In genomic region chr12:87000151-87000839, GRCm38 (mm10) we compare ENCODE assay signal across 9 mouse cellular contexts. TPM values are rescaled to one million over a fixed set of nuclear protein-coding genes. Genes with fewer than 3 reads are reported as not detected.
DNase-seq lines count a peak whose midpoint lies in the region; ATAC-seq and TF ChIP-seq lines count a peak whose summit lies in the region.
"Had no signal": no experiment of that assay in that cellular context is flagged by ENCODE, and none has a peak within 500 bp of the region (broad histone marks: within the 10 kb centered on the region; RNA-seq: fewer than 3 reads in every experiment).

No protein-coding gene starts in this region.

- H3K36me3 ChIP-seq in limb, embryonic 14.5 days (ENCODE audit: control insufficient read depth, insufficient read depth, low read length), result no peaks in the 10 kb centered on the region
- H3K36me3 ChIP-seq in limb, embryonic 10.5 days, result no peaks in the 10 kb centered on the region
- H3K36me3 ChIP-seq in forebrain, embryonic 14.5 days (ENCODE audit: control insufficient read depth, insufficient read depth, low read length), result no peaks in the 10 kb centered on the region
- H3K36me3 ChIP-seq in midbrain, postnatal 0 days (ENCODE audit: insufficient read depth, low read length), result no peaks in the 10 kb centered on the region

- no peaks in the 10 kb centered on the region for H3K9me3 ChIP-seq in limb, embryonic 14.5 days (ENCODE audit: control insufficient read depth, low read length)
- no peaks in the 10 kb centered on the region for H3K9me3 ChIP-seq in limb, embryonic 10.5 days (replicated peaks)
- H3K9me3 ChIP-seq in forebrain, embryonic 14.5 days (replicated peaks; ENCODE audit: control insufficient read depth, low read length), result no peaks in the 10 kb centered on the region
- no peaks in the 10 kb centered on the region for H3K9me3 ChIP-seq in midbrain, postnatal 0 days (ENCODE audit: low read length)

- peak; percentile 38 to 54 for DNase-seq in cerebellum, adult 2 months
- DNase-seq in limb, embryonic 14.5 days (ENCODE audit: low spot score), result peak; percentile 85
- no peak for DNase-seq in limb, embryonic 10.5 days (ENCODE audit: low spot score)
- peak; percentile 85 for DNase-seq in forebrain, embryonic 14.5 days (ENCODE audit: low spot score)
- peak; percentile 89 for DNase-seq in midbrain, postnatal 0 days (ENCODE audit: low spot score)
- DNase-seq in kidney, adult 8-10 months, result no peak
- DNase-seq in left cerebral cortex, adult 11 months (ENCODE audit: low spot score), result no peak

- H3K27me3 ChIP-seq in cerebellum, adult 2 months (ENCODE audit: control insufficient read depth, insufficient read depth, low read length), result no peaks in the 10 kb centered on the region
- H3K27me3 ChIP-seq in limb, embryonic 14.5 days (ENCODE audit: control insufficient read depth, insufficient read depth, low read length), result no peaks in the 10 kb centered on the region
- H3K27me3 ChIP-seq in limb, embryonic 10.5 days (ENCODE audit: low read depth, poor library complexity, severe bottlenecking), result no peaks in the 10 kb centered on the region
- H3K27me3 ChIP-seq in forebrain, embryonic 14.5 days (replicated peaks; ENCODE audit: control insufficient read depth, insufficient read depth, low read length), result no peaks in the 10 kb centered on the region
- H3K27me3 ChIP-seq in midbrain, postnatal 0 days (ENCODE audit: insufficient read depth, low read length), result no peaks in the 10 kb centered on the region

- H3K4me1 ChIP-seq in cerebellum, adult 2 months (ENCODE audit: control insufficient read depth, insufficient read depth, low read length), result peaks cover 18% of the 10 kb centered on the region
- H3K4me1 ChIP-seq in limb, embryonic 14.5 days (ENCODE audit: control insufficient read depth, insufficient read depth, low read length), result no peaks in the 10 kb centered on the region
- H3K4me1 ChIP-seq in limb, embryonic 10.5 days, result no peaks in the 10 kb centered on the region
- no peaks in the 10 kb centered on the region; the same call in 1 of the 2 replicates for H3K4me1 ChIP-seq in forebrain, embryonic 14.5 days (ENCODE audit: control insufficient read depth, insufficient read depth, low read length)
- H3K4me1 ChIP-seq in midbrain, postnatal 0 days (ENCODE audit: insufficient read depth, low read length), result peaks cover 8% of the 10 kb centered on the region; the same call in 1 of the 2 replicates

- H3K9ac ChIP-seq in limb, embryonic 14.5 days (ENCODE audit: low read depth, low read length, severe bottlenecking), result no peak overlapping the region
- no peak overlapping the region for H3K9ac ChIP-seq in forebrain, embryonic 14.5 days (ENCODE audit: low read length)
- no peak overlapping the region for H3K9ac ChIP-seq in midbrain, postnatal 0 days (replicated peaks; ENCODE audit: low read length, poor library complexity, severe bottlenecking)

- H3K4me2 ChIP-seq in limb, embryonic 14.5 days (replicated peaks; ENCODE audit: low read depth, low read length, severe bottlenecking), result no peak overlapping the region
- no peak overlapping the region for H3K4me2 ChIP-seq in forebrain, embryonic 14.5 days (ENCODE audit: low read length)
- no peak overlapping the region for H3K4me2 ChIP-seq in midbrain, postnatal 0 days (ENCODE audit: low read depth, low read length, poor library complexity, severe bottlenecking)

- WGBS in cerebellum, adult 2 months, result 18% methylated on average over 5 of the region's 5 CpGs
- 42% methylated on average over 5 of the region's 5 CpGs for WGBS in limb, embryonic 14.5 days
- WGBS in limb, embryonic 10.5 days, result 67% methylated on average over 5 of the region's 5 CpGs
- WGBS in forebrain, embryonic 14.5 days, result 41% methylated on average over 5 of the region's 5 CpGs
- WGBS in midbrain, postnatal 0 days, result 50% methylated on average over 5 of the region's 5 CpGs

- H3K4me3 ChIP-seq in cerebellum, adult 2 months (replicated peaks; ENCODE audit: insufficient read depth, low read depth, low read length), result no peak overlapping the region
- H3K4me3 ChIP-seq in limb, embryonic 14.5 days (replicated peaks; ENCODE audit: low read length), result no peak overlapping the region
- no peak overlapping the region for H3K4me3 ChIP-seq in limb, embryonic 10.5 days
- no peak overlapping the region for H3K4me3 ChIP-seq in forebrain, embryonic 14.5 days (ENCODE audit: low read depth, low read length)
- no peak overlapping the region for H3K4me3 ChIP-seq in midbrain, postnatal 0 days (ENCODE audit: low read depth, low read length)

- no peak for ATAC-seq in cerebellum, adult (ENCODE audit: insufficient number of reproducible peaks, low FRiP score, low TSS enrichment)
- ATAC-seq in limb, embryonic 14.5 days (ENCODE audit: low FRiP score, low read depth), result no peak
- ATAC-seq in forebrain, embryonic 14.5 days, result peak; percentile 33
- peak; percentile 21; the same call in 1 of the 2 replicates for ATAC-seq in midbrain, postnatal 0 days (ENCODE audit: low FRiP score)

- TF ChIP-seq POLR2A in cerebellum, adult 2 months (IDR thresholded peaks at IDR 0.05; ENCODE audit: borderline replicate concordance, insufficient read depth, low read length), result no peak
- no peak for TF ChIP-seq POLR2A in limb, embryonic 14.5 days (IDR thresholded peaks at IDR 0.05; ENCODE audit: borderline replicate concordance, extremely low read depth, insufficient read depth, insufficient read length)

- no peak overlapping the region for H3K27ac ChIP-seq in cerebellum, adult 2 months (ENCODE audit: insufficient read depth, low read length)
- H3K27ac ChIP-seq in limb, embryonic 14.5 days (replicated peaks; ENCODE audit: low read depth, low read length), result no peak overlapping the region
- H3K27ac ChIP-seq in limb, embryonic 10.5 days, result no peak overlapping the region
- no peak overlapping the region for H3K27ac ChIP-seq in forebrain, embryonic 14.5 days (ENCODE audit: low read depth, low read length)
- H3K27ac ChIP-seq in midbrain, postnatal 0 days (ENCODE audit: low read depth, low read length), result no peak overlapping the region

- 0 out of 2 replicates have a peak, but pooled peaks have one; percentile 21 for TF ChIP-seq CTCF in cerebellum, adult 2 months (IDR thresholded peaks at IDR 0.05; ENCODE audit: borderline replicate concordance, insufficient read depth, low read depth, low read length)
- peak; percentile 78 for TF ChIP-seq CTCF in midbrain, postnatal 0 days (IDR thresholded peaks at IDR 0.05)

RNA-seq across cellular contexts. Expression of gene Zdhhc22, which starts 10.1 kb away (rescaled TPM):
- 28.1 and 29.3 TPM in 2 replicates for polyA plus RNA-seq in cerebellum, adult 2 months (2012; rRNA removed)
- not detected in 2 replicates for polyA plus RNA-seq in limb, embryonic 14.5 days (2012; rRNA removed)
- 0.06 and 0.10 TPM in 2 replicates for polyA plus RNA-seq in limb, embryonic 14.5 days (2014; fragmentation: Nextera tagmentation; extraction: Ambion mirVana)
- polyA plus RNA-seq in limb, embryonic 10.5 days (2016; fragmentation: Nextera tagmentation; extraction: Ambion mirVana), result 0.04 TPM in 2 replicates
- polyA plus RNA-seq in forebrain, embryonic 14.5 days (2014; fragmentation: Nextera tagmentation; extraction: Ambion mirVana), result 4.3 and 5.5 TPM in 2 replicates
- 19.4 and 21.9 TPM in 2 replicates for total RNA-seq in midbrain, postnatal 0 days (2014; rRNA removed)
- polyA plus RNA-seq in midbrain, postnatal 0 days (2015; fragmentation: Nextera tagmentation; extraction: Ambion mirVana), result 30.9 and 32.2 TPM in 2 replicates
- polyA plus RNA-seq: C2C12 had no signal

RNA-seq across cellular contexts. Expression of gene Tmem63c, which starts 20.8 kb away (rescaled TPM):
- 55.9 and 71.0 TPM in 2 replicates for polyA plus RNA-seq in cerebellum, adult 2 months (2012; rRNA removed)
- polyA plus RNA-seq in limb, embryonic 14.5 days (2012; rRNA removed), result 0.01 and 0.10 TPM in 2 replicates
- polyA plus RNA-seq in limb, embryonic 14.5 days (2014; fragmentation: Nextera tagmentation; extraction: Ambion mirVana), result not detected in 2 replicates
- polyA plus RNA-seq in limb, embryonic 10.5 days (2016; fragmentation: Nextera tagmentation; extraction: Ambion mirVana), result not detected in 2 replicates
- 5.9 and 8.9 TPM in 2 replicates for polyA plus RNA-seq in forebrain, embryonic 14.5 days (2014; fragmentation: Nextera tagmentation; extraction: Ambion mirVana)
- total RNA-seq in midbrain, postnatal 0 days (2014; rRNA removed), result 25.4 and 30.1 TPM in 2 replicates
- 10.2 and 10.7 TPM in 2 replicates for polyA plus RNA-seq in midbrain, postnatal 0 days (2015; fragmentation: Nextera tagmentation; extraction: Ambion mirVana)
- polyA plus RNA-seq: C2C12 had no signal

RNA-seq across cellular contexts. Expression of gene Cipc, which starts 53.5 kb away (rescaled TPM):
- 122 and 127 TPM in 2 replicates for polyA plus RNA-seq in cerebellum, adult 2 months (2012; rRNA removed)
- 31.3 and 40.7 TPM in 2 replicates for polyA plus RNA-seq in limb, embryonic 14.5 days (2012; rRNA removed)
- 20.0 and 21.4 TPM in 2 replicates for polyA plus RNA-seq in limb, embryonic 14.5 days (2014; fragmentation: Nextera tagmentation; extraction: Ambion mirVana)
- 31.8 and 37.7 TPM in 2 replicates for polyA plus RNA-seq in limb, embryonic 10.5 days (2016; fragmentation: Nextera tagmentation; extraction: Ambion mirVana)
- polyA plus RNA-seq in forebrain, embryonic 14.5 days (2014; fragmentation: Nextera tagmentation; extraction: Ambion mirVana), result 47.5 and 57.0 TPM in 2 replicates
- 65.7 and 77.5 TPM in 2 replicates for total RNA-seq in midbrain, postnatal 0 days (2014; rRNA removed)
- 34.6 and 37.6 TPM in 2 replicates for polyA plus RNA-seq in midbrain, postnatal 0 days (2015; fragmentation: Nextera tagmentation; extraction: Ambion mirVana)

Comparison
In these comparisons a context has a peak if more than half of its experiments do, and no peak if none do; other contexts are left out.
1. DNase-seq: peak in cerebellum, adult 2 months (2 of 2), limb, embryonic 14.5 days (single experiment), forebrain, embryonic 14.5 days (single experiment) and midbrain, postnatal 0 days (single experiment); none in limb, embryonic 10.5 days (single experiment), kidney, adult 8-10 months (0 of 2) and left cerebral cortex, adult 11 months (single experiment).
2. ATAC-seq: peak in forebrain, embryonic 14.5 days (single experiment) and midbrain, postnatal 0 days (single experiment); none in cerebellum, adult (single experiment) and limb, embryonic 14.5 days (single experiment).